33 mouse cellular contexts compared by ENCODE assay signal in the genomic region with DNA sequence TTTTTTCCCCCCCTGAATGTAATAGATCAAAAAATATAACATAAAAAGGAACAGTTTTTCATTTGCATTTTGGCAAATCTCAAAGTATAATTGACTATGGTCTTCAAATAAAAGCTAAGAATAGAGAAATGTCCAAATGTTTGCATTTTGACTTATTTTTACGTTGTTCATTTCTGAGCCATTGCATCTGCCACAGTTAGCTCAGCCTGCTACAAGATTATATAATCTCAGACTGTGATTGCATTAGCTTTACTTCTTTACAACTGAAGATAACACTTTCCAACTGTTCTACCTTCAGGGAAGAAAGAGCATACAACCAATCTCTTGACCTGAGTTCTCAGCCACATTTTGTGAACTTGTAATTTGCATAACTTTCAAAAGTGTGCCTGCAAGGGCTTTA.
"Had no signal": no experiment of that assay in that cellular context is flagged by ENCODE, and none has a peak within 500 bp of the region (broad histone marks: within the 10 kb centered on the region; RNA-seq: fewer than 3 reads in every experiment).

No protein-coding gene starts in this region.

- H3K36me3 ChIP-seq: heart, embryonic 13.5 days; heart, embryonic 15.5 days; hindbrain, embryonic 10.5 days; hindbrain, embryonic 12.5 days; hindbrain, embryonic 13.5 days; hindbrain, embryonic 15.5 days; intestine, embryonic 15.5 days; kidney, embryonic 15.5 days had no signal

- H3K9me3 ChIP-seq: heart, embryonic 13.5 days; heart, embryonic 15.5 days; hindbrain, embryonic 10.5 days; hindbrain, embryonic 12.5 days; hindbrain, embryonic 13.5 days; hindbrain, embryonic 15.5 days; intestine, embryonic 15.5 days; kidney, embryonic 15.5 days had no signal

- H3K4me1 ChIP-seq: heart, embryonic 13.5 days; heart, embryonic 15.5 days; hindbrain, embryonic 10.5 days; hindbrain, embryonic 12.5 days; hindbrain, embryonic 13.5 days; hindbrain, embryonic 15.5 days; intestine, embryonic 15.5 days; kidney, embryonic 15.5 days had no signal

- H3K27me3 ChIP-seq: heart, embryonic 13.5 days; heart, embryonic 15.5 days; hindbrain, embryonic 12.5 days; hindbrain, embryonic 13.5 days; hindbrain, embryonic 15.5 days; intestine, embryonic 15.5 days; kidney, embryonic 15.5 days had no signal

- H3K9ac ChIP-seq: heart, embryonic 13.5 days; heart, embryonic 15.5 days; hindbrain, embryonic 12.5 days; hindbrain, embryonic 13.5 days; hindbrain, embryonic 14.5 days; hindbrain, embryonic 15.5 days; intestine, embryonic 15.5 days; kidney, embryonic 15.5 days had no signal

- H3K4me2 ChIP-seq: heart, embryonic 13.5 days; heart, embryonic 15.5 days; hindbrain, embryonic 12.5 days; hindbrain, embryonic 13.5 days; hindbrain, embryonic 14.5 days; hindbrain, embryonic 15.5 days; intestine, embryonic 15.5 days; kidney, embryonic 15.5 days had no signal

- ATAC-seq: hindbrain, embryonic 16.5 days; hindbrain, postnatal 0 days; inflammation-experienced regulatory T-cells, adult 6 months; intestine, embryonic 15.5 days; intestine, embryonic 16.5 days; intestine, postnatal 0 days had no signal

- H3K27ac ChIP-seq: heart, embryonic 13.5 days; heart, embryonic 15.5 days; hindbrain, embryonic 10.5 days; hindbrain, embryonic 12.5 days; hindbrain, embryonic 13.5 days; hindbrain, embryonic 14.5 days; hindbrain, embryonic 15.5 days; hindbrain, postnatal 0 days; intestine, embryonic 15.5 days; kidney, embryonic 15.5 days; kidney, postnatal 0 days; layer of hippocampus, adult 2 months; left cerebral cortex, adult 2 months had no signal

- H3K4me3 ChIP-seq: heart, embryonic 13.5 days; heart, embryonic 15.5 days; hindbrain, embryonic 10.5 days; hindbrain, embryonic 12.5 days; hindbrain, embryonic 13.5 days; hindbrain, embryonic 15.5 days; intestine, embryonic 15.5 days; kidney, embryonic 15.5 days; layer of hippocampus, adult 2 months; left cerebral cortex, adult 2 months had no signal

- DNase-seq: heart, postnatal 10 days; heart, postnatal 14 days; heart, postnatal 36 days; heart, postnatal 4 days; kidney, adult 11 months; kidney, adult 18-20 months; kidney, adult 2 months; kidney, adult 8-10 months; kidney, adult 9 months; kidney, postnatal 10 days; kidney, postnatal 14 days; kidney, postnatal 25 days; kidney, postnatal 36 days; kidney, postnatal 4 days; layer of hippocampus, adult 9-11 months; layer of hippocampus, postnatal 36 days had no signal
